Mouse (Mus musculus): Measurements from ENCODE around the gene Nceh1.

DNA sequence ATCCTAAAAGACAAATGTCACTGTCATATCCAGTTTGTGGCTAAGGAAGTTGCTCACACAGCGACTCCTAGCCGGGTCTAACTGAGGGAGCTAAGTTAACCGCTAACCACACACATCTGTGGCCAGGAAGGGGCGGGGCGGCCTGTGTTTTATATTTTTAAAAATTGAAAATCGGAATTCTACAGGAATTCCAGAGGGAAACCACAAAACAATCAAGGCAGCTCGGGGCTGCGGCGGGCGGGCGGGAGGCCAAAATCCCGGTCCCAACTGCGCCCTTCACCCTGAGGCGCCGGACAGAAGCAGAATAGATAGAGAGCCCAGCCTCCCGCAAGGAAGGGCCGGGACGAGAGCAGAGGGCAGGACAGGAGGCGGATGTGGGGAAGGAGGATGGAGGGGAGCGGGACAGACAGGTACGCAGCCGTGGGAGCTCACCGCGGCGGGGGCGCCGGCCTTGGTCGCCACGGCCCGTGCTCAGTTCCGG is 29.5 kb upstream of the Nceh1 start:
- TF ChIP-seq CTCF (IDR thresholded peaks at IDR 0.05; ENCODE audit: low read depth, low read length) (no peak), GATA2 (IDR thresholded peaks at IDR 0.05; ENCODE audit: borderline replicate concordance, low read depth, low read length) (no peak), GATA1 (IDR thresholded peaks at IDR 0.05; ENCODE audit: borderline replicate concordance, low read length) (no peak), POLR2AphosphoS5 (IDR thresholded peaks at IDR 0.05; ENCODE audit: insufficient replicate concordance, low read depth, low read length) (no peak), TAL1 (conservative IDR thresholded peaks at IDR 0.05; ENCODE audit: low read depth, low read length) (no peak)

Data from G1E (cell line).